Mouse (Mus musculus): Measurements from ENCODE around the gene Dll4. TPM values are rescaled to one million over a fixed set of nuclear protein-coding genes. Genes with fewer than 3 reads are reported as not detected.
A peak's percentile ranks its signal among the peaks of the same experiment; 100 is the strongest.

Gene Dll4
- total RNA-seq, 2 experiments from 2014 or later: 13.8 to 15.0 TPM

GRCm38 (mm10) chr2:119332177-119332661, 6.6 kb downstream of the Dll4 start:
- no peak for DNase-seq (ENCODE audit: low spot score in 2 of 2)

- no peak for DNase-seq (ENCODE audit: low spot score in 2 of 2)
Observed at GRCm38 (mm10) chr2:119334135-119334534, 8.6 kb downstream of the Dll4 start.

GRCm38 (mm10) chr2:119334964-119335525, 9.5 kb downstream of the Dll4 start:
- DNase-seq (ENCODE audit: low spot score in 2 of 2): no peak

GRCm38 (mm10) chr2:119335535-119335934, 10.0 kb downstream of the Dll4 start:
- DNase-seq (ENCODE audit: low spot score in 2 of 2): no peak

- DNase-seq (ENCODE audit: low spot score in 2 of 2): no peak
Observed at GRCm38 (mm10) chr2:119336002-119336401, 10.4 kb downstream of the Dll4 start.

GRCm38 (mm10) chr2:119336470-119336869, 10.9 kb downstream of the Dll4 start:
- no peak for DNase-seq (ENCODE audit: low spot score in 2 of 2)

GRCm38 (mm10) chr2:119337425-119338265, 12.1 kb downstream of the Dll4 start:
- peak; percentile 78 to 79 for DNase-seq (ENCODE audit: low spot score in 2 of 2)

- no peak for DNase-seq (ENCODE audit: low spot score in 2 of 2)
Observed at GRCm38 (mm10) chr2:119344537-119345138, 19.1 kb downstream of the Dll4 start.

GRCm38 (mm10) chr2:119350555-119351486, 25.2 kb downstream of the Dll4 start, which contains the start of gene Chac1:
TSS of gene Chac1 (plus strand) at chr2:119351229.
- DNase-seq (ENCODE audit: low spot score in 2 of 2): peak; percentile 73 to 79

GRCm38 (mm10) chr2:119353707-119354106, 28.1 kb downstream of the Dll4 start:
- DNase-seq (ENCODE audit: low spot score in 2 of 2): no peak

- no peak for DNase-seq (ENCODE audit: low spot score in 2 of 2)
Observed at GRCm38 (mm10) chr2:119355089-119355488, 29.5 kb downstream of the Dll4 start.

- no peak for DNase-seq (ENCODE audit: low spot score in 2 of 2)
Observed at GRCm38 (mm10) chr2:119355651-119356050, 30.1 kb downstream of the Dll4 start.

GRCm38 (mm10) chr2:119356310-119356709, 30.7 kb downstream of the Dll4 start:
- DNase-seq (ENCODE audit: low spot score in 2 of 2): no peak

GRCm38 (mm10) chr2:119356805-119357204, 31.2 kb downstream of the Dll4 start:
- no peak for DNase-seq (ENCODE audit: low spot score in 2 of 2)

GRCm38 (mm10) chr2:119358249-119358648, 32.7 kb downstream of the Dll4 start:
- no peak for DNase-seq (ENCODE audit: low spot score in 2 of 2)

- DNase-seq (ENCODE audit: low spot score in 2 of 2): no peak
Observed at GRCm38 (mm10) chr2:119359721-119360291, 34.2 kb downstream of the Dll4 start.

- DNase-seq (ENCODE audit: low spot score in 2 of 2): no peak
Observed at GRCm38 (mm10) chr2:119364969-119365368, 39.4 kb downstream of the Dll4 start.

- DNase-seq (ENCODE audit: low spot score in 2 of 2): no peak
Observed at GRCm38 (mm10) chr2:119367346-119367745, 41.8 kb downstream of the Dll4 start.

GRCm38 (mm10) chr2:119370116-119370515, 44.5 kb downstream of the Dll4 start:
- DNase-seq (ENCODE audit: low spot score in 2 of 2): no peak

GRCm38 (mm10) chr2:119377286-119377685, 51.7 kb downstream of the Dll4 start:
- no peak for DNase-seq (ENCODE audit: low spot score in 2 of 2)

GRCm38 (mm10) chr2:119377826-119378225, 52.2 kb downstream of the Dll4 start:
- no peak for DNase-seq (ENCODE audit: low spot score in 2 of 2)

All from adrenal gland, postnatal 4 days (tissue).